Mouse (Mus musculus): ENCODE measurements around the gene Cd2ap. TPM values are rescaled to one million over a fixed set of nuclear protein-coding genes. Genes with fewer than 3 reads are reported as not detected.

Gene Cd2ap
- polyA plus RNA-seq, 1 experiment from 2014 or later = 60.5 TPM

DNA sequence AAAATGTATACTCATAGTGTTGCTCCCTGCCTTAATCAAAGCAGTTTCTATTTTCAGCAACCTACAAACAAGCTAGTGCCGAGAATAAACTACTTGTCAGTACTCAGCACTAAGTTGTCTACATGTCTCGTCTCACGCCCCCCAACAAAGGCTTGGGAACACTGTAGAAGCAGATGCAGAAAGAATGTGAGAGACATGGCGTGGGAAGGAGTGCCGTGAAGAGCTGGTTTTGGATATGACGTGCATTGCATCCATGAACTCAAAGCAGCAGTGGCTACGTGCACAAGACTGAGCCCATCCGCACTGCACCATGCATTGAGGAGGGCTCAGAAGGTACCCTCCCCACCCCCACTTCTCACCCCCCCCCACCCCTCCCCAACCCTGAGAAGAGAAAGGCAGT lies 53.7 kb downstream of the Cd2ap start:
- H3K4me3 ChIP-seq (ENCODE audit: low read length) = no peak overlapping the region
- H3K36me3 ChIP-seq (ENCODE audit: control insufficient read depth, insufficient read depth, low read length) = peaks cover 53% of the 10 kb centered on the region
- H3K4me2 ChIP-seq (replicated peaks; ENCODE audit: low read depth, low read length) = no peak overlapping the region
- H3K27ac ChIP-seq (ENCODE audit: low read depth, low read length) = no peak overlapping the region
- no peaks in the 10 kb centered on the region for H3K4me1 ChIP-seq (ENCODE audit: control insufficient read depth, insufficient read depth, low read length)
- WGBS = 95% methylated on average over 8 of the region's 8 CpGs
- no peaks in the 10 kb centered on the region for H3K9me3 ChIP-seq (ENCODE audit: control insufficient read depth, low read length)
- H3K9ac ChIP-seq (ENCODE audit: low read depth, low read length) = no peak overlapping the region
- ATAC-seq (ENCODE audit: low FRiP score, low TSS enrichment) = no peak
- H3K27me3 ChIP-seq (ENCODE audit: control insufficient read depth, insufficient read depth, low read length) = no peaks in the 10 kb centered on the region

DNA sequence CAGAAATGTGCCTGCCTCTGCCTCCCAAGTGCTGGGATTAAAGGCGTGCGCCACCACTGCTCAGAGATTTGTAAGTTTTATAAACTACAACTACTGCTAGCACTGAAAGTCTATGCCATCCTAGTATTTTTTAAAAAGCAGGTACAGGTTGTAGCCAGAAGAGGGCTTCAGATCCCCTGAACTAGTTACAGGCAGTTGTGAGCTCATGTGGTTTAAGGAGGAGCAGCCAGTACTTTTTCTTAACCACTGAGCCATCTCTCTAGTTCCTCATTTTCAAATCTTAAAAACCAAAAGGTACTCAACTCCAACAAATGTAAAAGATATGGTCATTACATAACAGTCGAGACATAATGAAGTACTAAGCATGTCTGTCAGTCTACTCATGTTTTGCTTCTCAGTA lies 61.1 kb downstream of the Cd2ap start:
- Histone ChIP-seq H3K9me3 (ENCODE audit: control insufficient read depth, low read length) (no peaks in the 10 kb centered on the region), H3K9ac (ENCODE audit: low read depth, low read length) (no peak overlapping the region), H3K27ac (ENCODE audit: low read depth, low read length) (no peak overlapping the region), H3K4me3 (ENCODE audit: low read length) (no peak overlapping the region), H3K4me1 (ENCODE audit: control insufficient read depth, insufficient read depth, low read length) (no peaks in the 10 kb centered on the region), H3K36me3 (ENCODE audit: control insufficient read depth, insufficient read depth, low read length) (peaks cover 30% of the 10 kb centered on the region; the same call in 1 of the 2 replicates), H3K27me3 (ENCODE audit: control insufficient read depth, insufficient read depth, low read length) (no peaks in the 10 kb centered on the region), H3K4me2 (replicated peaks; ENCODE audit: low read depth, low read length) (no peak overlapping the region)
- ATAC-seq (ENCODE audit: low FRiP score, low TSS enrichment) = no peak
- 89% methylated on average over 3 of the region's 3 CpGs for WGBS

DNA sequence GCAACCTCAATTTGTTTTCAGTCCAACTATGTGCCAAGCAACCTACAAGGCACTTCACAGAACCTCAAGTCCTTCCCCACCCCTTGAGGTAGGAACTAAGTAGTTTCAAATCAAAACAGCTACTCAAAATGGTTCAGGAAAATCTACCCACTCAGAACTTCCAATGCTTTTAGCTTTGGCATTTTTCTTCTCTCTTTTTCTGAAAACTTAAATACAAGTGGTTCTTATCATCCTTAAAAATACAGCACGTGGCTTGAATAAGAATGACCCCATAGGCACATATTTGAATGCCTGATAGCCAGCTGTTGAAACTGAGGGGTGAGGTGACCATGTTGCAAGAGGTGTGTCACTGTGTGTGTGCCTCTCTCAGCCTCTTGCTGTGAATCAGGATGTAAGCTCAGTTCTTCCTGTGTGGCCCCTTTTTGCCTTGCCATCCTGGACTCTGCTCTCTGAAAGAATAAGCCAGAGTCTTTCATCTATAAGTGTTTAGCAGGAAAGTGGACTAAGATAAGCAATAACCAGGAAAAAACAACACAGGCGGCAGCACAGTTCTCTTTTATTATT lies 84.0 kb downstream of the Cd2ap start:
- Histone ChIP-seq H3K4me1 (ENCODE audit: control insufficient read depth, insufficient read depth, low read length) (no peaks in the 10 kb centered on the region), H3K9me3 (ENCODE audit: control insufficient read depth, low read length) (no peaks in the 10 kb centered on the region), H3K36me3 (ENCODE audit: control insufficient read depth, insufficient read depth, low read length) (peaks cover 11% of the 10 kb centered on the region; the same call in 1 of the 2 replicates), H3K27ac (ENCODE audit: low read depth, low read length) (no peak overlapping the region), H3K4me2 (replicated peaks; ENCODE audit: low read depth, low read length) (no peak overlapping the region), H3K27me3 (ENCODE audit: control insufficient read depth, insufficient read depth, low read length) (no peaks in the 10 kb centered on the region), H3K9ac (ENCODE audit: low read depth, low read length) (no peak overlapping the region), H3K4me3 (ENCODE audit: low read length) (no peak overlapping the region)
- no peak for ATAC-seq (ENCODE audit: low FRiP score, low TSS enrichment)
- 82% methylated on average over 2 of the region's 2 CpGs for WGBS

DNA sequence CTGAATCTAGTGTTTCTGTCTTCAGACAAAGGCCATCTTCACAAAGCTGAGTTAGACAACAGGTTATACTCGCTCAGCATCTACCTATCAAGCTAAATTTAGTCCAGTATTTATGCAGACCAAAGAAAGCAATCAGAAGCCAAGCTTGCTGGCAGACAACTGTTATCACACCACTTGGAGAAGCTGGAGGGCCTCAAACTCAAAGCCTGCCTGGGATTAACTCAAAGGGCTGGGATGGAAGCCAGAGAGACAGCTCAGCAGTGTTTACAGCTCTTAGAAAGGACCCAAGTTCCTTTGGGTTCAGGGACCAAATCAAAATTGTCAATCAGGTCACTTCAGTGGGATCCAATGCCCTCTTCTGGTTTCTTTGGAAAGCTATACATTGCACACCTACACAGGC lies 85.7 kb downstream of the Cd2ap start:
- Histone ChIP-seq H3K4me3 (ENCODE audit: low read length) (no peak overlapping the region), H3K9me3 (ENCODE audit: control insufficient read depth, low read length) (no peaks in the 10 kb centered on the region), H3K9ac (ENCODE audit: low read depth, low read length) (no peak overlapping the region), H3K27ac (ENCODE audit: low read depth, low read length) (no peak overlapping the region), H3K4me2 (replicated peaks; ENCODE audit: low read depth, low read length) (no peak overlapping the region), H3K27me3 (ENCODE audit: control insufficient read depth, insufficient read depth, low read length) (no peaks in the 10 kb centered on the region), H3K36me3 (ENCODE audit: control insufficient read depth, insufficient read depth, low read length) (peaks cover 8% of the 10 kb centered on the region; the same call in 1 of the 2 replicates), H3K4me1 (ENCODE audit: control insufficient read depth, insufficient read depth, low read length) (no peaks in the 10 kb centered on the region)
- 81% methylated on average over 1 of the region's 1 CpGs for WGBS
- no peak for ATAC-seq (ENCODE audit: low FRiP score, low TSS enrichment)

DNA sequence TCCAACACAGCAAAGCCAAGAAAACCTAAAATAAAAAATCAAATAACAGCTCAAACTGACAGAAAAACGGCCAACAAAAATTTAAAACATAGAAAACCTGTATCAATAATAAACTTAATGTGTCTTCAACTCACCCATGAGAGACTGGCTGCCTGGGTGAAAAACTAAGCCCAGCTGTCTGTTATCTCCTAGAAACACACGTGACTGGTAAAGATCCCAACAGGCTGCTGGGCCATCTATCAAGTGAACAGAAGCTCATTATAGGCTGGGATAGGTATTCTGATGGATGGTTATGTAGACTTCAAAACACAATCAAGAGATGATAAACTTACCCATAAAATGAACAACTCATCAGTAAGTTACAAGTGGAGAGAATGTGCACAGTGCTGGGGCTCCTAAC lies 86.7 kb downstream of the Cd2ap start:
- Histone ChIP-seq H3K4me3 (ENCODE audit: low read length) (no peak overlapping the region), H3K4me1 (ENCODE audit: control insufficient read depth, insufficient read depth, low read length) (no peaks in the 10 kb centered on the region), H3K27me3 (ENCODE audit: control insufficient read depth, insufficient read depth, low read length) (no peaks in the 10 kb centered on the region), H3K36me3 (ENCODE audit: control insufficient read depth, insufficient read depth, low read length) (peaks cover 8% of the 10 kb centered on the region; the same call in 1 of the 2 replicates), H3K9ac (ENCODE audit: low read depth, low read length) (no peak overlapping the region), H3K27ac (ENCODE audit: low read depth, low read length) (no peak overlapping the region), H3K9me3 (ENCODE audit: control insufficient read depth, low read length) (no peaks in the 10 kb centered on the region), H3K4me2 (replicated peaks; ENCODE audit: low read depth, low read length) (no peak overlapping the region)
- WGBS = 70% methylated on average over 2 of the region's 2 CpGs
- no peak for ATAC-seq (ENCODE audit: low FRiP score, low TSS enrichment)

DNA sequence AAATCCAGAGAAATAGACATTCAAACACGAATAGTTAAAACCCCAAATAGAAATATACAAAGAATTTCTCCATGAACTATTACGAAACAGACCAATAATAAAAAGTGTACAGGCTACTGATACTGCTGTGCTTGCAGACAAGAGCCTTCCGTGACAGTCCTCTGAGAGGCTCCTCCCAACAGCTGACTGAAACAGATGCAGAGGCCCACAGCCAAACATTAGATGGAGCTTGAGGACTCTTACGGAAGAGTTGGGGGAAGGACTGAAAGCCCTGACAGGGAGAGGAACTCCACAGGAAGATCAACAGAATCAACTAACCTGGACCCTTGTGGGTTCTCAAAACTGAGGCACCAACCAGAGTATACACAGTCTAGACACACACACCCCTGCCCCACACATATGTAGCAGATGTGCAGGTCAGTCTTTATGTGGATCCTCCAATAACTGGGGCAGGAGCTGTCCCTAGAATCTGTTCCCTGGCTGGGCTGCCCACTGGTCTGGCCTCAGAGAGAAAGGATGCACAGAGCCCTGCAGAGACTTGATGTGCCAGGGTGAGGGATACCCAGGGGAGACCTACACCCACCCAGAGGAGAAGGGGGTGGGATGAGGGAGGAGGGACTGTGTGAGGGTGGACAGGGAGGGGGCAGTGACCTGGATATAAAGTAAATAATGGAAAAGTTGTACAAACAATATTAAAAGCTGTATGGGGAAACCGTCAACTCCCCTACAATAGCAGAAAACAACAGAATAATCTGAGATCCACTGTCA lies 87.6 kb downstream of the Cd2ap start:
- Histone ChIP-seq H3K9ac (ENCODE audit: low read depth, low read length) (no peak overlapping the region), H3K27me3 (ENCODE audit: control insufficient read depth, insufficient read depth, low read length) (no peaks in the 10 kb centered on the region), H3K4me1 (ENCODE audit: control insufficient read depth, insufficient read depth, low read length) (no peaks in the 10 kb centered on the region), H3K36me3 (ENCODE audit: control insufficient read depth, insufficient read depth, low read length) (peaks cover 8% of the 10 kb centered on the region; the same call in 1 of the 2 replicates), H3K4me3 (ENCODE audit: low read length) (no peak overlapping the region), H3K27ac (ENCODE audit: low read depth, low read length) (no peak overlapping the region), H3K9me3 (ENCODE audit: control insufficient read depth, low read length) (no peaks in the 10 kb centered on the region), H3K4me2 (replicated peaks; ENCODE audit: low read depth, low read length) (no peak overlapping the region)
- WGBS = 87% methylated on average over 5 of the region's 5 CpGs
- peak; percentile 55; the same call in 1 of the 2 replicates for ATAC-seq (ENCODE audit: low FRiP score, low TSS enrichment)

DNA sequence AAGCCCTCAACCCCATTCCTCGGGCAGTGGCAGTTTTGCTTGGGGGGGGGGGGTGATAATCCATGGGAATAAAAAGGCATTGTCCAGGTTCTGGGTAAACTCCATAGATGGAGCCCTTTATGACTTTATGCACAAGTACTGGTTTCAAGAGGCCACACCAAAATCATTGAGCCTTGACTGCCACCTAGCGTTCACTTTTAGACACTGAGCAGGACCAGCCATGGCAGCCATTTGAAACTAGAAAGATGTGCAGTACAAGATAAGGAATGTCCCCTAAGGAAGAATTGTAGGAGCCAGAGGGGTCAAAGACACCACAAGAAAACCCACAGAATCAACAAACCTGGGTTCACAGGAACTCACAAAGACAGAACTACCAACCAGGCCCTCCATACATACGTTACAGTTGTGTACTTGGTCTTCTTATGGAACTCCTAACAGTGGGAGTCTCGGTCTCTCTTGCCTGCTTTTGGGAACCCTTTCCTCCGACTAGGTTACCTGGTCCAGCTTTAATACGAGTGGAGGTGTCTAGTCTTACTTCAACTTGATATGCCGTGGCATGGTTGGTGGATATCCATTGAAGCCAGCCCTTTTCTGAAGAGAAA lies 94.2 kb downstream of the Cd2ap start:
- ATAC-seq (ENCODE audit: low FRiP score, low TSS enrichment) = peak; percentile 71
- Histone ChIP-seq H3K27ac (ENCODE audit: low read depth, low read length) (no peak overlapping the region), H3K4me1 (ENCODE audit: control insufficient read depth, insufficient read depth, low read length) (no peaks in the 10 kb centered on the region), H3K4me3 (ENCODE audit: low read length) (no peak overlapping the region), H3K36me3 (ENCODE audit: control insufficient read depth, insufficient read depth, low read length) (no peaks in the 10 kb centered on the region), H3K27me3 (ENCODE audit: control insufficient read depth, insufficient read depth, low read length) (no peaks in the 10 kb centered on the region), H3K4me2 (replicated peaks; ENCODE audit: low read depth, low read length) (no peak overlapping the region), H3K9me3 (ENCODE audit: control insufficient read depth, low read length) (no peaks in the 10 kb centered on the region), H3K9ac (ENCODE audit: low read depth, low read length) (no peak overlapping the region)
- 57% methylated on average over 7 of the region's 7 CpGs for WGBS

DNA sequence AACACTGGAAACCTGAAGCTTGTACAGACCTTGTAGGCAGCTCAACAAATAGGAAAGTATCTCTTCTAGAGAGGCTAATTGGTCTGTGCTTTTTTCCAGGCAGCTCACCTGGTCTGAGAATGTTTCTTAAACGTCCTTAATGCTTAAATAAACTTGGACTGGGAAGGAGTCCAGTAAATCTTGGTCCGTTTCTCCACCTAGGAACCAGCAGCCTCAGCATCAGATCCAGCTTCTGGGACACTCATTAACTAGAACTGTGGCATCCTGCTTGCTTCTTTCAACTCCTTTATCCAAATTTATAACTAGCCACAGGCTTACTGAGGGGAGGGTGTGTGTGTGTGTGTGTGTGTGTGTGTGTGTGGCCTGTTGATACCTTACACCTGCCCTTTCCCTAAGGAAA lies 122.7 kb downstream of the Cd2ap start:
- no peaks in the 10 kb centered on the region for H3K4me1 ChIP-seq (ENCODE audit: control insufficient read depth, insufficient read depth, low read length)
- H3K9me3 ChIP-seq (ENCODE audit: control insufficient read depth, low read length) = no peaks in the 10 kb centered on the region
- no peak overlapping the region for H3K4me3 ChIP-seq (ENCODE audit: low read length)
- H3K27ac ChIP-seq (ENCODE audit: low read depth, low read length) = no peak overlapping the region
- 56% methylated on average over 2 of the region's 2 CpGs for WGBS
- no peaks in the 10 kb centered on the region for H3K36me3 ChIP-seq (ENCODE audit: control insufficient read depth, insufficient read depth, low read length)
- no peak overlapping the region for H3K4me2 ChIP-seq (replicated peaks; ENCODE audit: low read depth, low read length)
- no peak for ATAC-seq (ENCODE audit: low FRiP score, low TSS enrichment)
- no peaks in the 10 kb centered on the region for H3K27me3 ChIP-seq (ENCODE audit: control insufficient read depth, insufficient read depth, low read length)
- no peak overlapping the region for H3K9ac ChIP-seq (ENCODE audit: low read depth, low read length)

DNA sequence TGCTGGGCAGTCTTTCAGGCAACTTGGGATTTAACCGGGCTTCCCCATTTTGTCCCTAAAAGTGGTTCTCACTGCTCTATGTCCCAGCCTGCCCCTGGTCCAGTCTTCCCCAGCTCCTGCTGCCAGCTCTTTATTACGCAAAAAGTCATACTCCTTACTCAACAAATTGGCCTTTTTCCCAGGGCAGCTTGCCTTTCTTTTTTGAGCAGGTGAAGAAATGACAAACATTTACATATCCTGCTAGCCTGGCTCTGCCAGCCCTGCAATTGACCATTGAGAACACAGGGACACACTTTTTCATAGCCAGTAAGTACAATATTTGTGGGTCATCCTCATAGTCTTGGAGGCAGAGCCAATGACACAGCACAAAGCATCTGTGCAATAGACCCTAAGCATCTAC lies 124.3 kb downstream of the Cd2ap start:
- WGBS = 89% methylated on average over 2 of the region's 2 CpGs
- H3K4me1 ChIP-seq (ENCODE audit: control insufficient read depth, insufficient read depth, low read length) = no peaks in the 10 kb centered on the region
- no peak for ATAC-seq (ENCODE audit: low FRiP score, low TSS enrichment)

More for the DNA sequence above, 124.3 kb downstream of the Cd2ap start:
- Histone ChIP-seq H3K9ac (ENCODE audit: low read depth, low read length) (no peak overlapping the region), H3K4me3 (ENCODE audit: low read length) (no peak overlapping the region), H3K4me2 (replicated peaks; ENCODE audit: low read depth, low read length) (no peak overlapping the region), H3K27me3 (ENCODE audit: control insufficient read depth, insufficient read depth, low read length) (no peaks in the 10 kb centered on the region), H3K9me3 (ENCODE audit: control insufficient read depth, low read length) (no peaks in the 10 kb centered on the region), H3K27ac (ENCODE audit: low read depth, low read length) (no peak overlapping the region), H3K36me3 (ENCODE audit: control insufficient read depth, insufficient read depth, low read length) (no peaks in the 10 kb centered on the region)

Data from kidney, embryonic 14.5 days (tissue).